Mouse (Mus musculus): ENCODE measurements at regions not wholly inside any gene's neighbourhood (a gene's known extent, or its start where the extent isn't known, plus 50 kb on each side); places are given as distances from the start of the nearest gene placed in this dataset.

DNA sequence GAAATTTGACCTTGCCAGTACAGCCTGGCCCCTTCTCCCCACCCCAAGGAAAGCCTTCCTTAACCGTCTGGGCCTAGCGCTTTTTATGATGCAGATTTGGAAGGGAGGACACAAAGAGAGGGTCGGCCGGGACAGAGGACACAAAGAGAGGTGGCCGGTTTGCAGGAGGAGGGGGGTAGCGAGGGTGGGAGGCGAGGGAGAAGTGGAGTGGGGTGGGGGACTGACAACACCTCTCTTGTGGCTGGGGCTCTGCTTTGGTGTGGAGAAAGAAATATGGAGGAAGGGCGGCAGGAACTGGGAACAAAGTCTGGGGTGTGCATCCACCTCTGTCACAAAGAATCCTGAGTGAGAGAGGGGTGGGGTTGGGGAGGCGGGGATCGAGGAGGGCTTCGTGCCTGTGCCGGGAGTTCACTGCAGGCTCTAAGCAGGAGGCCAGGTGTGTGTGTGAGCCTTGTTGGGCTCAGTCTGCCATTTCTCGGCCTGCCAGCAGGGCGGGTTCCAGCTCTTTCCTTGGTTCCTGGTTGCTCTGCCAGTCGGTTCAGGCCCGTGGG lies 330.4 kb upstream of the Dio3 start:
- peak; percentile 61; the same call in 1 of the 2 replicates for ATAC-seq (ENCODE audit: low read depth)
- Histone ChIP-seq H3K4me1 (ENCODE audit: control insufficient read depth, insufficient read depth, low read length) (no peaks in the 10 kb centered on the region), H3K4me2 (ENCODE audit: low read depth, low read length) (no peak overlapping the region), H3K36me3 (ENCODE audit: control insufficient read depth, insufficient read depth, low read length) (no peaks in the 10 kb centered on the region), H3K9me3 (ENCODE audit: control insufficient read depth, low read length) (no peaks in the 10 kb centered on the region), H3K27me3 (ENCODE audit: control insufficient read depth, insufficient read depth, low read length) (no peaks in the 10 kb centered on the region), H3K4me3 (ENCODE audit: low read depth, low read length) (no peak overlapping the region), H3K27ac (ENCODE audit: low read depth, low read length) (no peak overlapping the region), H3K9ac (replicated peaks; ENCODE audit: low read depth, low read length) (no peak overlapping the region)
- 10% methylated on average over 16 of the region's 16 CpGs for WGBS

DNA sequence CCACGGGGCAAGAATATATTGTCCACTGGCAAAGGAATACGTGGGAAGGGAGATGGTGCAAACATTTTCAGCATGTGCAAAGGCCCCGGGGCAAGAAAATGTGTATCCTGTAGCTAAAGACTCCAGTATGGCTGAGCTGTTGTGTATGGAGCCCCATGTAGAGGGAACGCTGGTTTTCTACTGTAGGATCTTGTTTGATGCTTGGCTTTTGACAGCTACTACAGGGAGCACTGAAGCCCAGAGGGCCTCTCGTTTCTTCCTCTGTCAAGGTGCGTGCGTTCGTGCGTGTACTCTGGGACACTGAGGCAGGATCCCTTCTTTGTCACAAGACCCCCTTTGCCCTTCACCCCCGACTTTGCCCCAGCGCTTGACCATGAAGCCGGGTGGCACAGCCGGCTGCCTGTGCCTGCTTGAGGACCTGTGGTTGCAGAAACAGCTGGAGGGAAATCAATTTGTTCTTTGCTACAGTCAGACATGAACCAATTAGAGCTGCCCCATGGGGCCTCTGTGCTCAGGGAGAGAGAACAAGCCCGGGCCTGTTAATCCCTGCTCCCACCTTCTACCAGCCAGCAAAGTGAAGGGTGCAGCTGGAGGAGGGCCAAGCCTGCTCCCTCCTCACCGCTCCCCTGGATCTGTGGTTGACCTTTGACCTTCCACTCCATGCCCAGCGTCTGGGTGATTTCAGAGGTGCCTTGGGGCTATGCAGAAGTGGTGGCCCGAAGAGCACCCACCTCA lies 329.5 kb upstream of the Dio3 start:
- Histone ChIP-seq H3K4me1 (ENCODE audit: control insufficient read depth, insufficient read depth, low read length) (no peaks in the 10 kb centered on the region), H3K36me3 (ENCODE audit: control insufficient read depth, insufficient read depth, low read length) (no peaks in the 10 kb centered on the region), H3K4me2 (ENCODE audit: low read depth, low read length) (no peak overlapping the region), H3K27ac (ENCODE audit: low read depth, low read length) (no peak overlapping the region), H3K9me3 (ENCODE audit: control insufficient read depth, low read length) (no peaks in the 10 kb centered on the region), H3K9ac (replicated peaks; ENCODE audit: low read depth, low read length) (no peak overlapping the region), H3K4me3 (ENCODE audit: low read depth, low read length) (no peak overlapping the region), H3K27me3 (ENCODE audit: control insufficient read depth, insufficient read depth, low read length) (no peaks in the 10 kb centered on the region)
- WGBS: 61% methylated on average over 17 of the region's 17 CpGs
- peak; percentile 41; the same call in 1 of the 2 replicates for ATAC-seq (ENCODE audit: low read depth)

DNA sequence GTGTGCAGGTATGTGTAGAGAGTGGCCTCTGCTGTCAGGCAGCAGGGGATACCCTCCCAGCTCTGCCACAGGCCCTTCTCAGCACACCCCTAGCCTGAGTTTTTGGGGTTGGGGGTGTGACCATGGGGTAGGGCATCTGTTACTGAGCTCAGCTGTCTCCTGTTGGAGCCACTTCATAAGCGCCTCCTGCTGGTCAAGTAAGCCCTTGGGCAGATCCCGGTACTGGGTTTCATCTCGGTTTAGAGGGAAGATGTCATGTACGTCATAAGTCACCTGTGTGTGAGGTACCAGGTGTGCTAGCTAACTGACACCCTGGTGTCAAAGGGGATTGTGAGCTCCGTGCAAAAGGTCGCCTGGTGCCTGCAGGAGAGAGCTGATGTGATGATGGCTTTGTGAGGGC lies 328.2 kb upstream of the Dio3 start:
- ATAC-seq (ENCODE audit: low read depth): no peak
- no peaks in the 10 kb centered on the region for H3K9me3 ChIP-seq (ENCODE audit: control insufficient read depth, low read length)
- no peak overlapping the region for H3K4me3 ChIP-seq (ENCODE audit: low read depth, low read length)
- no peak overlapping the region for H3K4me2 ChIP-seq (ENCODE audit: low read depth, low read length)
- H3K4me1 ChIP-seq (ENCODE audit: control insufficient read depth, insufficient read depth, low read length): no peaks in the 10 kb centered on the region
- H3K36me3 ChIP-seq (ENCODE audit: control insufficient read depth, insufficient read depth, low read length): no peaks in the 10 kb centered on the region
- H3K9ac ChIP-seq (replicated peaks; ENCODE audit: low read depth, low read length): no peak overlapping the region
- no peaks in the 10 kb centered on the region for H3K27me3 ChIP-seq (ENCODE audit: control insufficient read depth, insufficient read depth, low read length)
- H3K27ac ChIP-seq (ENCODE audit: low read depth, low read length): no peak overlapping the region
- 56% methylated on average over 6 of the region's 6 CpGs for WGBS

- Histone ChIP-seq H3K9ac (replicated peaks; ENCODE audit: low read depth, low read length) (no peak overlapping the region), H3K4me2 (ENCODE audit: low read depth, low read length) (no peak overlapping the region), H3K27ac (ENCODE audit: low read depth, low read length) (no peak overlapping the region), H3K27me3 (ENCODE audit: control insufficient read depth, insufficient read depth, low read length) (no peaks in the 10 kb centered on the region), H3K36me3 (ENCODE audit: control insufficient read depth, insufficient read depth, low read length) (no peaks in the 10 kb centered on the region), H3K9me3 (ENCODE audit: control insufficient read depth, low read length) (no peaks in the 10 kb centered on the region), H3K4me3 (ENCODE audit: low read depth, low read length) (no peak overlapping the region), H3K4me1 (ENCODE audit: control insufficient read depth, insufficient read depth, low read length) (no peaks in the 10 kb centered on the region)
- 86% methylated on average over 12 of the region's 12 CpGs for WGBS
- no peak for ATAC-seq (ENCODE audit: low read depth)
Observed at GRCm38 (mm10) chr12:109951473-109951872, 327.4 kb upstream of the Dio3 start.

DNA sequence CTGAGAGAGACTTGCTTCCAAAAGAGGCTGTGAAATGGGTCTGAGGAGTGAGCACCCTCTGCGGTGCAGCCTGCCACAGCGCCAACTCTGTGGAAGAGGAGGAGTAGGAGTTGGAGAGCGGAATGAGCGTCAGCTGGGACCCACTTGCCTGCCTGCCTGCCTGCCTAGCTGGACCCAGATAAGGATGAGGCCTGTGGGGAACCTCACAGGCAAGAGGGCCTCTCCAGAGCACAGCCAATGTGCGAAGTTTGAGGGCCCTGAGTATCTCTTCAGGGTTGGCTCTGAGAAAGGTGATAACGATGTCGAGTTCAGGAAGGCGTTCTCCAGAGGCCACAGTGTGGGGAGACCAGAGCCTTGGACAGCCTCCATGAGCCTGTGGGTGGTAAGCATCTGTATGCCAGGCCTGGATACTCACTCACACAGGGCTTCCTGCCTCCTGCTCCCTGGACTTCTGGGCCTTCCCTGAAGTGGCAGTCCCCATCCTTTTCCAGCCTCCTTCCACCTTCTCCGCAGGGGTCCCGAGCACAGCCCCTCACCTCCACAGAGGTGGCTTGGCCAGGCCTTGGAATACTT lies 326.9 kb upstream of the Dio3 start:
- H3K27me3 ChIP-seq (ENCODE audit: control insufficient read depth, insufficient read depth, low read length): no peaks in the 10 kb centered on the region
- H3K9ac ChIP-seq (replicated peaks; ENCODE audit: low read depth, low read length): no peak overlapping the region
- H3K9me3 ChIP-seq (ENCODE audit: control insufficient read depth, low read length): no peaks in the 10 kb centered on the region
- H3K4me3 ChIP-seq (ENCODE audit: low read depth, low read length): no peak overlapping the region
- no peak for ATAC-seq (ENCODE audit: low read depth)
- H3K4me2 ChIP-seq (ENCODE audit: low read depth, low read length): no peak overlapping the region
- H3K36me3 ChIP-seq (ENCODE audit: control insufficient read depth, insufficient read depth, low read length): no peaks in the 10 kb centered on the region
- WGBS: 88% methylated on average over 10 of the region's 10 CpGs
- H3K27ac ChIP-seq (ENCODE audit: low read depth, low read length): no peak overlapping the region
- no peaks in the 10 kb centered on the region for H3K4me1 ChIP-seq (ENCODE audit: control insufficient read depth, insufficient read depth, low read length)

DNA sequence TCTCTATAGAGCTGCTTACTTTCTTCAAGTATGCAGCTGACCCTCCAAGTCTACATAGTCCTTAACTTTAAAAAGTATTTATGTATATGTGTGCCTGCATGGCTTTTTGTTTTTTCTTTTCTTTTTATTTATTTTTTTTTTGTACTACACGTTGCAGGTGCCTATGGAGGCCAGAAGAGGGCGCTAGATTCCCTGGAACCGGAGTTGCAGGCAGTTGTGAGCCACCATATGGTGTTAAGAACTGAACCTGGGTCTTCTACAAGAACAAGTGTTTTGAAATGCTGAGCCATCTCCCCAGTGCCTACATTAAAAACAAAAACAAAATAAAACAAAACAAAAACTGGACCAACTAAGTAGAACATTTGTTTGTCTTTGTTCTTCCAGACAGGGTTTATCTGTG lies 325.9 kb upstream of the Dio3 start:
- no peaks in the 10 kb centered on the region for H3K27me3 ChIP-seq (ENCODE audit: control insufficient read depth, insufficient read depth, low read length)
- WGBS: 63% methylated on average over 3 of the region's 3 CpGs
- no peak for ATAC-seq (ENCODE audit: low read depth)
- H3K4me1 ChIP-seq (ENCODE audit: control insufficient read depth, insufficient read depth, low read length): no peaks in the 10 kb centered on the region
- no peaks in the 10 kb centered on the region for H3K36me3 ChIP-seq (ENCODE audit: control insufficient read depth, insufficient read depth, low read length)
- no peak overlapping the region for H3K4me2 ChIP-seq (ENCODE audit: low read depth, low read length)
- H3K9ac ChIP-seq (replicated peaks; ENCODE audit: low read depth, low read length): no peak overlapping the region
- H3K4me3 ChIP-seq (ENCODE audit: low read depth, low read length): no peak overlapping the region
- H3K9me3 ChIP-seq (ENCODE audit: control insufficient read depth, low read length): no peaks in the 10 kb centered on the region
- no peak overlapping the region for H3K27ac ChIP-seq (ENCODE audit: low read depth, low read length)

DNA sequence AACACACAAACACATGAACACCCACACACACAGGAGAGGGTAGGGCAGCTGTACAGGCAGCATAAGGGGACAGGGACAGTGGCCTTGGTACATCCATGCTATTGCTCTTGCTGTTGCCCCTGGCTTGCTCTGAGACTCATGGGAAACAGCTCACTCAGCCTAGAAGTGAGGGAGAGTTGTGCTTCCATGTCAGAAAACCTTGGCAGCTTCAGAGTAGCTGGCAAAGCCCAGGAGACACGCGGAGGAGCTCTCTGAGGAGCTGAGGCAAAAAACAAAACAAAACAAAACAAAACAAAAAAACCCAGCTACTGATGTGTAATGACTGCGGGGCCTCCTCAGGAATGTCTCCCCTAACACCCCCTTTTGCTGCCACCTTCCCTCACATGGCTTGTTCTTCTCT lies 321.6 kb upstream of the Dio3 start:
- ATAC-seq (ENCODE audit: low read depth): no peak
- no peaks in the 10 kb centered on the region for H3K9me3 ChIP-seq (ENCODE audit: control insufficient read depth, low read length)
- H3K36me3 ChIP-seq (ENCODE audit: control insufficient read depth, insufficient read depth, low read length): no peaks in the 10 kb centered on the region
- H3K4me3 ChIP-seq (ENCODE audit: low read depth, low read length): no peak overlapping the region
- H3K4me2 ChIP-seq (ENCODE audit: low read depth, low read length): no peak overlapping the region
- no peak overlapping the region for H3K9ac ChIP-seq (replicated peaks; ENCODE audit: low read depth, low read length)
- H3K27ac ChIP-seq (ENCODE audit: low read depth, low read length): no peak overlapping the region
- 80% methylated on average over 3 of the region's 3 CpGs for WGBS
- H3K27me3 ChIP-seq (ENCODE audit: control insufficient read depth, insufficient read depth, low read length): no peaks in the 10 kb centered on the region
- H3K4me1 ChIP-seq (ENCODE audit: control insufficient read depth, insufficient read depth, low read length): no peaks in the 10 kb centered on the region

DNA sequence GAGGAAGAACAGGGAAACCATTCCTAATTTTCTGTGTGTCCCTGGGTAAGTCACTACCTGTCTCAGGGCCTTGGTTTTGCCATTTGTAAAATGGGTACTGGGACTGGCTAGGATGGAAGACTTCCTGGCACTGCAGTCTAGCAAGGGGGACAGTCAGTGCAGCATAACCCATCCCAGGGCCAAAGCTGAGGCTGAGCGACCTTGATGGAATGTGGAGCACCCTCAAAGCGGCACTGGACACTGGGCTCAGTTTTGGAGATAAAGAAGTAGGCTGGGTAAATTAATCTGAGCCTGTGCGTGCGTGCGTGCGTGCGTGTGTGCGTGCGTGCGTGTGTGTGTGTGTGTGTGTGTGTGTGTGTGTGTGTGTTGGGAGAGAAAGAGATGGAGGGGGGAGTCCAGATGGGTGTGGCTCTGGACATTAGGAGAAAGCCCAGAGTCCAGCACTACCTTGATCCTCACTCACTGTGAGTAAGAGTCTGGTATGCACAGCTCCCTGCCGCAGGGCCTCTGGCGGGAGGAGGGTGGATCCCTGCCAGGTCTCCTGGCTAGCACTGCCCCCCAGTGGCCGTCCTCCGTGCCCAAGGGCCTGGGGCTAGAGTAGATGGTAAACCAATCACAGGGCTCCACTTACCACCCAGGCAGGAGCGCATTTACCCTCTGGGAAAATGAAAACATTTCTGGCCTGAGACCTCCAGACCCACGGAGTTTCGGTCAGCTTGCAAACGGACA lies 320.3 kb upstream of the Dio3 start:
- Histone ChIP-seq H3K4me1 (ENCODE audit: control insufficient read depth, insufficient read depth, low read length) (no peaks in the 10 kb centered on the region), H3K4me2 (ENCODE audit: low read depth, low read length) (no peak overlapping the region), H3K4me3 (ENCODE audit: low read depth, low read length) (no peak overlapping the region), H3K27me3 (ENCODE audit: control insufficient read depth, insufficient read depth, low read length) (no peaks in the 10 kb centered on the region), H3K9ac (replicated peaks; ENCODE audit: low read depth, low read length) (no peak overlapping the region), H3K36me3 (ENCODE audit: control insufficient read depth, insufficient read depth, low read length) (no peaks in the 10 kb centered on the region), H3K9me3 (ENCODE audit: control insufficient read depth, low read length) (no peaks in the 10 kb centered on the region), H3K27ac (ENCODE audit: low read depth, low read length) (no peak overlapping the region)
- ATAC-seq (ENCODE audit: low read depth): peak; percentile 90
- 50% methylated on average over 18 of the region's 18 CpGs for WGBS

GRCm38 (mm10) chr12:109966776-109967175 lies 312.1 kb upstream of the Dio3 start:
- ATAC-seq (ENCODE audit: low read depth): no peak
- Histone ChIP-seq H3K9ac (replicated peaks; ENCODE audit: low read depth, low read length) (no peak overlapping the region), H3K27me3 (ENCODE audit: control insufficient read depth, insufficient read depth, low read length) (no peaks in the 10 kb centered on the region), H3K4me2 (ENCODE audit: low read depth, low read length) (no peak overlapping the region), H3K9me3 (ENCODE audit: control insufficient read depth, low read length) (no peaks in the 10 kb centered on the region), H3K4me1 (ENCODE audit: control insufficient read depth, insufficient read depth, low read length) (no peaks in the 10 kb centered on the region), H3K36me3 (ENCODE audit: control insufficient read depth, insufficient read depth, low read length) (no peaks in the 10 kb centered on the region), H3K27ac (ENCODE audit: low read depth, low read length) (no peak overlapping the region), H3K4me3 (ENCODE audit: low read depth, low read length) (no peak overlapping the region)
- 83% methylated on average over 12 of the region's 12 CpGs for WGBS

All from neural tube, embryonic 14.5 days (tissue).